Mouse (Mus musculus) neural tube, embryonic 14.5 days (tissue): ENCODE data around the gene Ppp1r14d. TPM values are rescaled to one million over a fixed set of nuclear protein-coding genes. Genes with fewer than 3 reads are reported as not detected.

Experiments used
- ATAC-seq: fragments of 200-750 bp; cut with Nextera tagmentation; 2 replicates; pipeline ENCODE4 v1.8.0; 2017; ENCODE audit warnings: low read depth, mild to moderate bottlenecking, moderate TSS enrichment, moderate library complexity
- H3K27ac ChIP-seq: fragments of 300-500 bp; sonication (generic); 2 replicates; pipeline ENCODE4 v1.5.1; 2014; ENCODE audit warnings: low read depth, mild to moderate bottlenecking, control low read depth, low read length, moderate library complexity, mixed read lengths
- H3K27me3 ChIP-seq: fragments of 300-500 bp; sonication (generic); 2 replicates; pipeline ENCODE4 v1.6.1; 2014; ENCODE audit warnings: low read length; ENCODE audit not compliant: control insufficient read depth, insufficient read depth
- H3K36me3 ChIP-seq: fragments of 300-500 bp; sonication (generic); 2 replicates; pipeline ENCODE4 v1.6.1; 2014; ENCODE audit warnings: low read length, mixed read lengths; ENCODE audit not compliant: control insufficient read depth, insufficient read depth
- H3K4me1 ChIP-seq: fragments of 300-500 bp; sonication (generic); 2 replicates; pipeline ENCODE4 v1.6.1; 2014; ENCODE audit warnings: low read length; ENCODE audit not compliant: control insufficient read depth, insufficient read depth
- H3K4me2 ChIP-seq: fragments of 300-500 bp; sonication (generic); 2 replicates; pipeline ENCODE4 v1.6.1; 2014; ENCODE audit warnings: mild to moderate bottlenecking, low read depth, low read length, control low read depth
- H3K4me3 ChIP-seq: fragments of 300-500 bp; sonication (generic); 2 replicates; pipeline ENCODE4 v1.5.1; 2014; ENCODE audit warnings: low read depth, low read length, control low read depth, mixed read lengths
- H3K9ac ChIP-seq: fragments of 300-500 bp; sonication (generic); replicated peaks from 2 replicates; pipeline ENCODE4 v1.6.1; 2014; ENCODE audit warnings: low read depth, mild to moderate bottlenecking, control low read depth, low read length, mixed read lengths
- H3K9me3 ChIP-seq: fragments of 300-500 bp; sonication (generic); 2 replicates; pipeline ENCODE4 v1.6.1; 2016; ENCODE audit warnings: low read length; ENCODE audit not compliant: control insufficient read depth
- WGBS: fragments of 180-500 bp; shearing (Covaris S2); extraction: QIAGEN DNeasy Blood & Tissue Kit; methylation state at CpG from one replicate; pipeline ENCODE4 v1.1.7; 2014; 5-methylcytosine and 5-hydroxymethylcytosine counted together
- polyA plus RNA-seq: library from polyadenylated mRNA; unstranded; fragments of >200 nt; fragmentation: Nextera tagmentation; extraction: Ambion mirVana; gene quantifications from 2 replicates; pipeline ENCODE4 v1.2.1, GENCODE M21; 2014

The Ppp1r14d gene
- polyA plus RNA-seq, 1 experiment from 2014 or later, result not detected

- H3K27me3 ChIP-seq, result peaks cover 42% of the 10 kb centered on the region
- WGBS, result 56% methylated on average over 4 of the region's 4 CpGs
Observed at GRCm38 (mm10) chr2:119240075-119240818, 10.5 kb upstream of the Ppp1r14d start.

GRCm38 (mm10) chr2:119238671-119239070 lies 9.0 kb upstream of the Ppp1r14d start:
- H3K27ac ChIP-seq, result no peak overlapping the region
- H3K4me3 ChIP-seq, result no peak overlapping the region
- no peaks in the 10 kb centered on the region for H3K36me3 ChIP-seq
- H3K9me3 ChIP-seq, result no peaks in the 10 kb centered on the region
- H3K27me3 ChIP-seq, result peaks cover 45% of the 10 kb centered on the region
- no peak overlapping the region for H3K4me2 ChIP-seq
- ATAC-seq, result no peak
- 75% methylated on average over 2 of the region's 2 CpGs for WGBS
- 0 out of 2 replicates have a peak, but pooled peaks cover 5% of the 10 kb centered on the region for H3K4me1 ChIP-seq
- no peak overlapping the region for H3K9ac ChIP-seq

More at GRCm38 (mm10) chr2:119240075-119240818, 10.5 kb upstream of the Ppp1r14d start:
- no peaks in the 10 kb centered on the region for H3K36me3 ChIP-seq
- 0 out of 2 replicates have a peak, but pooled peaks cover 5% of the 10 kb centered on the region for H3K4me1 ChIP-seq
- H3K27ac ChIP-seq, result no peak overlapping the region
- H3K4me3 ChIP-seq, result no peak overlapping the region
- no peak overlapping the region for H3K9ac ChIP-seq
- H3K4me2 ChIP-seq, result no peak overlapping the region
- H3K9me3 ChIP-seq, result no peaks in the 10 kb centered on the region
- no peak for ATAC-seq

- 1% methylated on average over 30 of the region's 31 CpGs for WGBS
- Histone ChIP-seq H3K9ac (no peak overlapping the region), H3K4me1 (0 out of 2 replicates have a peak, but pooled peaks cover 5% of the 10 kb centered on the region), H3K4me3 (peak overlapping the region; percentile 34), H3K9me3 (no peaks in the 10 kb centered on the region), H3K27me3 (peaks cover 45% of the 10 kb centered on the region), H3K27ac (no peak overlapping the region), H3K4me2 (peak overlapping the region; percentile 54), H3K36me3 (no peaks in the 10 kb centered on the region)
- ATAC-seq, result no peak
Observed at GRCm38 (mm10) chr2:119237871-119238220, 8.1 kb upstream of the Ppp1r14d start.

- no peaks in the 10 kb centered on the region for H3K9me3 ChIP-seq
- H3K9ac ChIP-seq, result no peak within 1 kb of the TSS
- H3K4me3 ChIP-seq, result peak within 1 kb of the TSS; percentile 34
- peak within 1 kb of the TSS; percentile 54 for H3K4me2 ChIP-seq
- H3K27ac ChIP-seq, result no peak within 1 kb of the TSS
- no peak for ATAC-seq
- 0 out of 2 replicates have a peak, but pooled peaks cover 5% of the 10 kb centered on the region for H3K4me1 ChIP-seq
- peaks cover 45% of the 10 kb centered on the region for H3K27me3 ChIP-seq
- no peaks in the 10 kb centered on the region for H3K36me3 ChIP-seq
- under 1% methylated on average over 69 of the region's 73 CpGs for WGBS
Observed at GRCm38 (mm10) chr2:119237210-119237870, 7.6 kb upstream of the Ppp1r14d start, which contains the start of gene Spint1. TSS of gene Spint1 (plus strand) at chr2:119237362.

GRCm38 (mm10) chr2:119236682-119237209 lies 7.0 kb upstream of the Ppp1r14d start:
- H3K9ac ChIP-seq, result no peak overlapping the region
- peaks cover 45% of the 10 kb centered on the region for H3K27me3 ChIP-seq
- no peak overlapping the region for H3K27ac ChIP-seq
- 0 out of 2 replicates have a peak, but pooled peaks cover 5% of the 10 kb centered on the region for H3K4me1 ChIP-seq
- no peak for ATAC-seq
- H3K36me3 ChIP-seq, result no peaks in the 10 kb centered on the region
- peak overlapping the region; percentile 34 for H3K4me3 ChIP-seq
- H3K4me2 ChIP-seq, result peak overlapping the region; percentile 54
- WGBS, result 5% methylated on average over 25 of the region's 25 CpGs
- H3K9me3 ChIP-seq, result no peaks in the 10 kb centered on the region

- peak overlapping the region; percentile 72 for H3K9ac ChIP-seq
- H3K27me3 ChIP-seq, result no peaks in the 10 kb centered on the region
- 0 out of 2 replicates have a peak, but pooled peaks have one; percentile 13 for ATAC-seq
- peak overlapping the region; percentile 62 for H3K4me2 ChIP-seq
- WGBS, result 3% methylated on average over 13 of the region's 13 CpGs
- peaks cover 13% of the 10 kb centered on the region; the same call in 1 of the 2 replicates for H3K36me3 ChIP-seq
- H3K9me3 ChIP-seq, result no peaks in the 10 kb centered on the region
- H3K27ac ChIP-seq, result peak overlapping the region; percentile 65; the same call in 1 of the 2 replicates
- H3K4me3 ChIP-seq, result peak overlapping the region; percentile 65
- H3K4me1 ChIP-seq, result peaks cover 9% of the 10 kb centered on the region
Observed at GRCm38 (mm10) chr2:119209176-119209507, 20.6 kb downstream of the Ppp1r14d start.

- peak; percentile 98 for ATAC-seq
- Histone ChIP-seq H3K4me1 (peaks cover 9% of the 10 kb centered on the region), H3K9me3 (no peaks in the 10 kb centered on the region), H3K27me3 (no peaks in the 10 kb centered on the region), H3K9ac (peak within 1 kb of the TSS; percentile 72), H3K4me3 (peak within 1 kb of the TSS; percentile 65), H3K4me2 (peak within 1 kb of the TSS; percentile 62), H3K27ac (peak within 1 kb of the TSS; percentile 65), H3K36me3 (peaks cover 13% of the 10 kb centered on the region; the same call in 1 of the 2 replicates)
- WGBS, result under 1% methylated on average over 51 of the region's 51 CpGs
Observed at GRCm38 (mm10) chr2:119208344-119209175, 21.1 kb downstream of the Ppp1r14d start, which contains the start of the genes Zfyve19 and Dnajc17. TSS of gene Zfyve19 (plus strand) at chr2:119208617. TSS of gene Dnajc17 (minus strand) at chr2:119208795.

- Histone ChIP-seq H3K27me3 (no peaks in the 10 kb centered on the region), H3K4me2 (peak overlapping the region; percentile 62), H3K4me1 (peaks cover 9% of the 10 kb centered on the region), H3K36me3 (peaks cover 13% of the 10 kb centered on the region; the same call in 1 of the 2 replicates), H3K4me3 (peak overlapping the region; percentile 65), H3K9ac (peak overlapping the region; percentile 62), H3K9me3 (no peaks in the 10 kb centered on the region), H3K27ac (peak overlapping the region; percentile 65)
- ATAC-seq, result no peak; the same call in 1 of the 2 replicates
- WGBS, result 23% methylated on average over 6 of the region's 6 CpGs
Observed at GRCm38 (mm10) chr2:119207961-119208343, 21.8 kb downstream of the Ppp1r14d start.
